Mouse (Mus musculus): Measurements from ENCODE around the gene Ptgis.

The Ptgis gene

DNA sequence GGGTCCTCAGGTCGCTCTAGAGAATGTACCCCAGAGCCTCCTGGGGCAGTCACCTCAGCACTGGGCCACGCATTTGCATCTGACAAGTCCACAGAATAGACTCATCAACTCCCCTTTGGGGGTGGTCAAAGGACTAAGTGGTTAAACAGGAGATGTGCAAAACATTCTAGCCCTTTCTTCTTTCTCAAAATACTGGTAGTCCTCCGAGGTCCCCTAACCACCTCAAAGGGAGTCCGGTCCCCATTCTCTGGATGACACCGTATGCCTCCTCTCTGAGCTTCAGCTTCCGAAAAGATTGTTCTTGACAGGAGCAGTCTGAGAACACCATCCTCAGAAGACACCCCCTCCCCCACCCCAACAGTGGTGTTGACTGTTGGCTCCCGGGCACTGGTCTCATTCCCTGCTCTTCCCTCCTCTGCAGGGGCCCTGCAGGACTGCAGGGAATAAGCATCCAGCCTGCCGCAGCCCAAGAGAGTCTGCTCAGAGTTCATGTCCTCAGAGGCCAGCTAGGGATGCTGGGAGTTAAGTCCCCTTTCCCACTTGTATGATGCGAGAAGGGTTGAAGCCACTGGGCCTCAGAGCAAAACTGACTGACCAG lies 84.2 kb downstream of the Ptgis start:
- no peak for DNase-seq (ENCODE audit: low read depth, low spot score)

DNA sequence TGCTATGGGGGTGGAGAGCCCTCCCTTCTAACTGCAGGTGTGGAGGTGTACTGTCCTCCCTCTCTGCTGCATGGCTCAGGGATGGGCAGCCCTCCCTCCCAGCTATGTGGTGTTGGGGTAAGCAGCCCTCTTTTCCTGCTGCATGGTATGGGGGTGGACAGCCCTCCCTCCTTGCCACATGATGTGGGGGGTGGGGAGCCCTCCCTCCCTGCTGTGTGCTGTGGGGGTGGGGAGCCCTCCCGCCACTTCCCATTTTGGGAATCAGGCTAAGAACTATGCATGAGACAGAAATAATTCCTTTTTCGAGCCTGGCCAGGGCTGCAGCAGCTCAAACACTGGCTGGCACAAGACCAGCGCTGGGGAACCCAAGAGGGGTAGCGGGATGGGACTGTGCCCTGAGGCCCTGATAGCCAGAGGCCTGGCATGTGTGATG lies 84.8 kb downstream of the Ptgis start:
- DNase-seq (ENCODE audit: low read depth, low spot score): no peak

DNA sequence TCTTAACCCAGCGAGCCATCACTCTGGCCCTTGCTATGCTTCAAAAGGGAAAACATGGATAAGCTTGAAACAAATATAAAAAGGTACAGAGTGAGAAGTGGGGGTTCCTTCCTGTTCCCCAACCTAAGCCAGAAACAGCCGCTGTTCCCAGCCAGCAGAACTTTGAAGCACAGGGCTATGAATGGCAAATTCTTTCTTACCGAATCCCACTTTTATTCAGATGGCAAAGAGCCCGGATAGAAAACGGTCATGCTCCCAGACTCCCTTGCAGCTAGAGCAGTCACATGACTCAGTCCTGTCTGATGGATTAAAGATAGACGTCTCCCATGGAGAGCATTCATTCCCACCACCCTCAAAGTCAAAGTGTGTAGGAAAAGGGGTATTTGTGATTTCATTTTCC lies 89.5 kb downstream of the Ptgis start:
- no peak for DNase-seq (ENCODE audit: low read depth, low spot score)

DNA sequence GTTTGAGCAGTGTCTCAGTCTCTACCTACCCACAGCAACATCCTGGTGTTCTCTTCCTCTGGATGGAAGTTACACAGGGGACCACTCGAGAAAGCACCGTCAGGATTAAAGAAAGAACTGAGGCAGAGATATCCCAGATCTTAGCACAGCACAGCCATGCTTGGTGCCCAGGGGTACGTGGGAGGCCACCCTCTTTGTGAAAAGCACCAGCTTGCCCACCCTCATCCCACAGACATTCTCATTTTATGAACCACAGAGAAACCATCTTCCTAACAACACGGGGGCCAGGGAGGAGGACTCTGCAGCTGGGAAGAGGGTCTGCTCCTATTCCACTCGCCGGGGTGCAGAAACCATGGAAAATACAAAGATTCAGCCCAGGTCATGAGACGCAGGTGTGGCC lies 90.3 kb downstream of the Ptgis start:
- no peak for DNase-seq (ENCODE audit: low read depth, low spot score)

DNA sequence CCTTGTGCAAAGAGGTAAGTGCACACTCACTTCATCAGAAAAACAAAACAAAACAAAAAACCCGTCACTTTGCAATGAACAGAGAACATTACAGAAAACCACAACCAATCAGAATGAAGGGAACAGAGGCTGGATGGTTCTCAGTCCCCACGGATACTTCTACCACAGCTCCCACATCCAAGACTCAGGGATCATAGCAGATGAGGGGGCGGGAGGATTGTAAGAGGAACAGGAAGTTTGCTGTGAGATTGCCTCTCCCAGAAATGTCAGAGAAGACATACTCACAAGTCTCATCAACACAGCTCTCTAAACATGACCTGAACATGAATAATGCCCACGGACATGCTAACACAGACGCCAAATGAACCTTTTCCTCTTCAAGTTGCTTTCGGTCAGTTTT lies 91.4 kb downstream of the Ptgis start:
- no peak for DNase-seq (ENCODE audit: low read depth, low spot score)

DNA sequence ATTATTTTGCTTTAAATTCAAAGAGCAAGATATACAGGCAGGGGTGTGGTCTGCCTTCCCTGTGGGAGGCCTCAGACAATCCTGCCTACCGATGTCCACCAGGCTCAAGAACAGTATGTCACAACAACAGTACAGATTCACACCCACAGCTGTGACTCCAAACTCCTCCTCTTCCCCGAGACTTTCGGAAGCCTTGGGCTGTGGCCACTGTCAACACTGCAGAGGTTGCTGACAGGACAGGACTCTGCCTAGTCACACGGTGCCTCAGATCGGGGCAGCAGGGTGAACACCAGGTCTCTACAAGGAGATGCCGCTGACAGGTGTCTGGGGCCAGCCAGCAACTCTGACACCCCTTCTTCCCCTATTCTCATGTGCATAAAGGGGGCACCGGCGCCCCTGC lies 92.7 kb downstream of the Ptgis start:
- no peak for DNase-seq (ENCODE audit: low read depth, low spot score)

DNA sequence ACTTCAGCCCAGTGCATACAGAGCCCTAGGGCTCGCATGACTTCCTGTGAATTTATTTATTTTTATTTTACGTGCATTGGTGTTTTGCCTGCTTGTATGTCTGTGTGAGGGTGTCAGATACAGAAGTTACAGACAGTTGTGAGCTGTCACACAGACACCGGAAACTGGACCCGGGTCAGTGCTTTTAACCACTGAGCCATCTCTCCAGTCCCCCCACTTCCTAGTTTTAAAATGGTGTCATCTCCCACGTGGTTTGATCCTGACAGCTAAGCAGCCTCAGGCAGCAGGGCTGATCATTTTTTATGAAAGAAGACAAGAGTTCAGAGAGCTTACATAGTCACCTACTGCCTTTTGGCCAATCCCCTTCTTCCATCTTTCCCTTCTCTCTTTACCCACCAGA lies 94.5 kb downstream of the Ptgis start:
- DNase-seq (ENCODE audit: low read depth, low spot score): no peak

DNA sequence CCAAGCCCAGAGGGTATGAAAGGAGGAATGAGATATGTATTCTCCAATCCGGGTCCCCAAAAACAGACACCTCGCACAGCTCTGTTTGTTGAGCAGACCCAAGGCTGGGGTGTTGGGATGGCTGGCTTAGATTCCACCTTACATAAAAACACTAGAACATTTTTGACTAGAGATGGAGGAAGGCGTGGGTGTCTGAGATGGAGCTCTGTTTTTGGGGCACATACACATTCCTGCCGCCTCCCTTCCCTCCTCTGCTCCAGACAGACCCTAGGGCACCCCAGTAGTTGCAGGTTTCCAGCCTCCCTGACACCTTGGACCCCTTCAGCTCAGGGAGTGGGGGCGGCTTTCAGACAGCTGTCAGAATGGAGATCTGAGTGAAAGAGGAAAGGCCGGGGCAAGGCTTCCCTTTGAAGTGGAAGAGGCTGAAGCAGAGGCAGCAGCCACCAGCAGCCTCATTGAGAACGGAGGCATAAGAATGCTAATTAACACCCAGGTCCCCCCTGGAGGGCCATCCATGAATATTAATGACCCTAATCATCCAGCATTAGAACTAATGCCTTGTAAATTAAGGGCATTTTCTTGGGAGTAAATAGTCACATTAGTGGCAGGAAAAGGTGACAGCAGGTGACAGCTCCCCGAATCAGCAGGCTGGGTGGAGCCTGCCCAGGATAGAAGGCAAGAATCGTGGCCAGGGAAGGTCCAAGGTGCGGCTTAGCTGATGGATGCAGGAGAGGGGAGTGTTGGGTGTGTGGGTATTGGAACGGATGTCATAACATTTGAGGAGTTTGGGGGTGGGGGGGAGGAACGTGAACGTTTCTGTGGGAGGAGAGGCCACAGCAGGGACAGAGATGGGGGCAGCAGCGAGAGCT lies 95.7 kb downstream of the Ptgis start:
- no peak for DNase-seq (ENCODE audit: low read depth, low spot score)

DNA sequence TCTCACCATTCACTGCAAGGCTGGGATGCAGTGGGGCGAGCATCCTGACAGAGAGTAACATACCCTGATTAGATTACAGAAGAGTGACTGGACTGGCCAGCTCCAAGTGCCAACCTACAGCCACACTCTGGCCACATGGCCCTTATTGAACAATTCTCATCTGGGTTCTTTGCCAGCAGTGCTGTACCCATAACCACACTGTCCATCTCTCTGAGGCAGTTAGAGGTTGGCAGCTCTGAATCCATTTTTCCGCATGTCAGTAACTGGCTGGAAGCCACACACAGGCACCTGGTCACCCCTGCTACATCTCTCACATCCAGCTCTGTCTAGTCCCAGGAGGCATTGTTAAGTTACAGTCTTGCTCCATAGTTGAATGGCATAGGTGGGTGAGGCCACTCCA lies 96.5 kb downstream of the Ptgis start:
- no peak for DNase-seq (ENCODE audit: low read depth, low spot score)

DNA sequence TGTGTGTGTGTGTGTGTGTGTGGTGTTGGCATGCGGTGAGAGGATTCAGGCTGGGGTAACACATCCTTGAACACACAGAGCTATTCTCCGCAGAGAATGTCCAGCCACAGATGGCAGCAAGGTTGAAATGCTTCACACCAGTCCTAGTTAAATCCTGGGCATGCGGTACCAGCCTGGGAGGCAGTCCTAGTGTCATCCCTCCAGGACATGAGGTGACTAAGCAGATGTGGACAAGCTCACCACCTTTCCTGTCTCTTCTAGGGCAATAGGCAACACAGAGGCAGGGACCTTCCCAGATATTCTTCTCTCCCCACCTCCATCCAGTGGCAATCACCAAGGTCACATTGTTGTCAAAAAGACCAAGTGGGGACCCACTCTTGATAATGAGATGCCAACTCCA lies 98.1 kb downstream of the Ptgis start:
- no peak for DNase-seq (ENCODE audit: low read depth, low spot score)

DNA sequence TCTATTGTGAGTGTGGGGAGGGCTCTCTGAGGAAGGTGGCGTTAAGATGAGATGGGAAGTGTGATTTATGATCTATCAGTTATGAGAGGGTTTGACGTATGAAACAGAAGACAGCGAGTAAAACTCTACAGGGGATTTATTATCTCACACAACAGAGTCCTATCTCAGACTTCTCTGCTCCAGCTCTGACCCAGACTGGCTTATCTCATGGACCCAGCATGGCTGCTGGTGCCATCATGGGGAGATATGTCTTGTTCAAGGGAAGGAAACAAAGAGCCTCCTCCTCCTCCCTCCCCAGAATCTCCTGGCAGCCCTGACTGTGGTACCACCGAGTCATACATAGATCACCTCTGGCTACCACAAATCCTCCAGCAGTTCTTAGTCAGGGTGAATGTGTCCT lies 98.6 kb downstream of the Ptgis start:
- DNase-seq (ENCODE audit: low read depth, low spot score): no peak
